Mouse (Mus musculus) CD4-positive naive resting alpha-beta T cell, adult 57 days (primary cell): ENCODE measurements around the gene Gm20741. TPM values are rescaled to one million over a fixed set of nuclear protein-coding genes. Genes with fewer than 3 reads are reported as not detected.

ENCODE experiments used
- total RNA-seq: library from RNA; stranded (reverse); gene quantifications from one replicate; pipeline ENCODE4 v1.2.4, GENCODE M21; 2023

The Gm20741 gene
- total RNA-seq = not detected

GRCm38 (mm10) chr16:88811827-88812226, at the start of gene Gm20741:
Gene Gm20741, minus strand, starts transcription at chr16:88812220.

GRCm38 (mm10) chr16:88826095-88826652, 14.2 kb upstream of the Gm20741 start, which contains the start of gene Krtap14:
Gene Krtap14, minus strand, starts transcription at chr16:88826145.

GRCm38 (mm10) chr16:88820066-88820465, 8.0 kb upstream of the Gm20741 start, which contains the start of gene Krtap15:
Gene Krtap15, plus strand, starts transcription at chr16:88820215.

GRCm38 (mm10) chr16:88777596-88777995, 34.4 kb downstream of the Gm20741 start, which contains the start of gene Gm5965:
Gene Gm5965, plus strand, starts transcription at chr16:88777896.

GRCm38 (mm10) chr16:88774106-88774505, 37.9 kb downstream of the Gm20741 start, which contains the start of gene 2310057N15Rik:
Gene 2310057N15Rik, minus strand, starts transcription at chr16:88774206.

Other genes starting within 250 kb of the Gm20741 start
- gene Cldn8, start 249.0 kb downstream of the Gm20741 start, total RNA-seq = not detected
- not detected for gene Krtap24-1, start 199.9 kb downstream of the Gm20741 start, total RNA-seq
- gene 2310079G19Rik, start 184.6 kb downstream of the Gm20741 start, total RNA-seq = not detected
- not detected for gene Krtap26-1, start 164.4 kb downstream of the Gm20741 start, total RNA-seq
- not detected for gene Krtap27-1, start 140.5 kb downstream of the Gm20741 start, total RNA-seq
- gene 2310061N02Rik, start 104.3 kb downstream of the Gm20741 start, total RNA-seq = not detected
- gene Krtap13-1, start 83.4 kb downstream of the Gm20741 start, total RNA-seq = not detected
- not detected for gene Krtap13, start 60.6 kb downstream of the Gm20741 start, total RNA-seq
- not detected for gene 2310034C09Rik, start 53.4 kb downstream of the Gm20741 start, total RNA-seq
- gene 2310057N15Rik, start 38.0 kb downstream of the Gm20741 start, total RNA-seq = not detected
- not detected for gene Gm5965, start 34.3 kb downstream of the Gm20741 start, total RNA-seq
- gene Krtap15, start 8.0 kb upstream of the Gm20741 start, total RNA-seq = not detected
- not detected for gene Krtap14, start 13.9 kb upstream of the Gm20741 start, total RNA-seq
- not detected for gene Krtap19-1, start 57.2 kb upstream of the Gm20741 start, total RNA-seq
- not detected for gene Krtap19-2, start 62.0 kb upstream of the Gm20741 start, total RNA-seq
- not detected for gene Krtap19-3, start 65.8 kb upstream of the Gm20741 start, total RNA-seq
- not detected for gene Krtap19-4, start 72.9 kb upstream of the Gm20741 start, total RNA-seq
- not detected for gene Krtap19-5, start 84.2 kb upstream of the Gm20741 start, total RNA-seq
- gene Krtap19-9b, start 120.0 kb upstream of the Gm20741 start, total RNA-seq = not detected
- gene Krtap16-3, start 150.7 kb upstream of the Gm20741 start, total RNA-seq = not detected
- gene Krtap22-2, start 198.5 kb upstream of the Gm20741 start, total RNA-seq = not detected
- not detected for gene Gm10229, start 203.1 kb upstream of the Gm20741 start, total RNA-seq
- gene Krtap6-1, start 219.5 kb upstream of the Gm20741 start, total RNA-seq = not detected
- not detected for gene Gm10228, start 229.3 kb upstream of the Gm20741 start, total RNA-seq
- not detected for gene Krtap6-5, start 235.7 kb upstream of the Gm20741 start, total RNA-seq